Mouse (Mus musculus) left cerebral cortex, postnatal 14 days (tissue): ENCODE measurements around the gene Camk2b. TPM values are rescaled to one million over a fixed set of nuclear protein-coding genes. Genes with fewer than 3 reads are reported as not detected.
A peak's percentile ranks its signal among the peaks of the same experiment; 100 is the strongest.

Experiments
- DNase-seq, 2 experiments: peaks; one replicate each; pipeline ENCODE4 v3.0.0; 2021 to 2022; ENCODE audit warnings: low spot score in 2 of 2, mixed read lengths in 1 of 2
- intact Hi-C: fragments of 180-260 bp; cut with DNase I; formaldehyde crosslinking; loops from one replicate; pipeline ENCODE4 v1.15.1; 2025
- total RNA-seq, 2 experiments: library from RNA; stranded (reverse); gene quantifications; 2 replicates each; pipeline ENCODE4 v1.2.3; 2021

The Camk2b gene
- total RNA-seq, 2 experiments from 2014 or later: 771 to 777 TPM

- DNase-seq: no peak
- intact Hi-C loops: loop anchor here (5.0 kb wide), 1 partner anchor 125 kb away; no protein-coding TSS in a partner anchor
These were observed 3.8 kb downstream of the Camk2b start for GRCm38 (mm10) chr11:6062329-6062728.

DNA sequence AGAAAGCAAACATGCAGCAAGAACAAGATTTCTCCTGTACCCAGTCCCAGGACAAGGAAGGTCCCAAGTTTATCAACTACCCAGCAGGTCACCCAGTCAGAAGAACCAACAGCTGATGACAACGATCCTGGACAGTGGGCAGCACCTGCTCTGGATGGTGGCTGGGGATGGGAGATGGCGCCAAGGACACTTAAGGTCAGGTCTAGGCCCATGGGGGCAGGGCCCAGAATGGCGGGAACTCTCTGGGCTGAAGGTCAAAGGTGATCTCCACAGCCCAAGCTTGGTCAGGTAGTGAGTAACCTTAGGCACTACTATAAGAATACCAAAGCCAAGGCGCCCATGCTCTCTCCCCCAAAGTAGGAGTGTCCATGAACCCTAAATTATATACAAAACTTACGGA lies 4.3 kb downstream of the Camk2b start:
- intact Hi-C loops: loop anchor here (5.0 kb wide), 1 partner anchor 125 kb away; no protein-coding TSS in a partner anchor

DNA sequence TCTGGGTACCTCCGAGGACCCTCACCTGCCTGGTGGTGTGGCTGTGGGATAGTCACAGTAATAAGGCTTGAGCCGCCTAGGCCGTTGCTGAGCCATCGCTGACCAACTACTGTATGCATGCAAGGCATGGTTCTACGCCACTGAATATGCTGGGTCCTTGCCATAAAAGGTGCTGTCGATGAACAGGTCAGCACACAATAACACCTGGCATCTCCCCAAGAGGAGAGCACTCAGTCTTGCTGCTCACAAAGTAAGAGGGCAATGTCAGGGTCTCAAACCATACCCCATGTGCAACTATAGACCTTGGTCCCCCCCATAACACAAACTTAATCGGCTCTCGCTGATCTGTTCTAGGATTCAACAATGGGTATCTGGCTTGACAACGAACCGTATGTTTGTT lies 7.0 kb downstream of the Camk2b start:
- intact Hi-C loops: no loop called here

More for the DNA sequence above, 4.3 kb downstream of the Camk2b start:
- no peak for DNase-seq

GRCm38 (mm10) chr11:6053386-6053785 lies 12.8 kb downstream of the Camk2b start:
- no peak for DNase-seq

More for the DNA sequence above, 7.0 kb downstream of the Camk2b start:
- DNase-seq: no peak

GRCm38 (mm10) chr11:6050066-6050560 lies 16.0 kb downstream of the Camk2b start:
- no peak for DNase-seq
- intact Hi-C loops: no loop called here

More at GRCm38 (mm10) chr11:6053386-6053785, 12.8 kb downstream of the Camk2b start:
- intact Hi-C loops: no loop called here

DNA sequence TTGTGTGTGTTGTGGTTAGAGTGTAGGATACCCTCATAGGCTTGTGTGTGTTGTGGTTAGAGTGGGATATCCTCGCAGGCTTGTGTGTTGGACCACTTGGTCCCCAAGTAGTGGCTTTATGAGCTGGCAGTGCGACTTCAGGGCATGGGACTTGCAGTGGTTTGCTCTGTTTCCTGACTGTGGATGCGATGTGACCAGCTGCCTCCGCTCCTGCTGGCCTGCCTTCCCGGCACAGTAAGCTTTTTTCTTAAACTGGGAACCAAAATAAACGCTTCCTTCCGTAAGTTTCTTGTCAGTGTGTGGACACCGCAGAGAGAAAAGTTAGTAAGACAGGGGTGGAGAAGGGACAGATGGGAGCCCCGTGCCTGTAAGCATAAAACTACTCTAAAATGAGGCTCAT lies 18.0 kb downstream of the Camk2b start:
- intact Hi-C loops: no loop called here
- no peak for DNase-seq

GRCm38 (mm10) chr11:6038929-6039328 lies 27.2 kb downstream of the Camk2b start:
- no peak for DNase-seq
- intact Hi-C loops: no loop called here

GRCm38 (mm10) chr11:6037686-6038085 lies 28.5 kb downstream of the Camk2b start:
- intact Hi-C loops: no loop called here
- DNase-seq: no peak

- no peak for DNase-seq
- intact Hi-C loops: no loop called here
These were observed 29.0 kb downstream of the Camk2b start for GRCm38 (mm10) chr11:6037198-6037597.

DNA sequence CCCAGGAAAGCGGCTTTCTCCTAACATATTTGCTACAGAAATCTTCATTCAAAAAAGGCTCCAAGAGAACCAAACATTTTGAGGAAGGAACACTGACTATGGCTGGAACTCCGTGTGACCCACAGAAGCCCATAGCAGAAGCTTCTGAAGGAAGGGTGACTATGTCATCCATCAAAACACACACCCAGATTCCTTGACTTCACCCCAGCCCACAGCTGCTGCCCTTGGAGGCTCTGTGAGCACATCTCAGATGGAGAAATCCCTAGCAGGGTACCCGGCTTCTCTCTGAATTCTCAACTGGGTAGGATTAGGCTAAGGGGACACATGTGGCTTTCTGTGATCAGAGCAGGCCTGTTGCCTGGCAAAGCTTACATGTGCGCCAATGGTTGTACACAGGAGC lies 29.7 kb downstream of the Camk2b start:
- DNase-seq: no peak
- intact Hi-C loops: no loop called here

DNA sequence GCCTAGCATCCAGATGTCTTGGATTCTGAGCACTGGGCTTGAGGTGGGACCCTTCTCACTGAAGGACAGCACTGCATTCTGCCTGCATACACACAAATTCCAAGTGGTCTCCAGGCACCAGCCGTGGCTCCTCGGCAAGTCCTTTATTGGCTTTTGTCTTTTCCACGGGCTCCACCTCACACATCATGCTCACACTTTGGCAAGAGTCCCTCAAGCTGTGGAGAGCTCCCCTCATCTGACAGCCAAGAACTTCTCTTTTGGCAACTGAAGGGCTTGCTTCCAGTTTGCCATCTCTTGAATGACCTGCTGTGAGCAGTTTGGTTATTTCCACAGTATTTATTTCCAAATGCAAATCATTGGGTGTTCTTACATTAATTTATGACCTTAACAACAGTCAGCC lies 30.6 kb downstream of the Camk2b start:
- intact Hi-C loops: no loop called here
- DNase-seq: no peak

DNA sequence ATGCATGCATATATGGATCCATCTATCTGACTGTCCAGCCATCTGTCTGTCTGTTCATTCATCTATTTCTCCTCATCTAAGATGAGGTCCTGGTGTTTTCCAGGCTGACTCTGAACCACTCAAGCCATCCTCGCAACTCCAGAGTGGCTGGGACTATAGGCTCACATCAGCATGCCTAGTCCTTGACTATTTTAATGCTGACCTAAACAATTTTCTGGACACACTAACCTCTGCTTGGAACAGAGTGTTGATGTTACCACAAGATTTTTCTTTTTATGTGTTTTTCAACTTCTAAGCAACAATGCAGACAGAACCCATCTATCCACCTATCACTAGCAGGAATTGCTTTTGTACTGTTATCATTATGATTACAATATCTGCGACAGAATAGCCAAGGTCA lies 31.4 kb downstream of the Camk2b start:
- intact Hi-C loops: no loop called here
- no peak for DNase-seq

DNA sequence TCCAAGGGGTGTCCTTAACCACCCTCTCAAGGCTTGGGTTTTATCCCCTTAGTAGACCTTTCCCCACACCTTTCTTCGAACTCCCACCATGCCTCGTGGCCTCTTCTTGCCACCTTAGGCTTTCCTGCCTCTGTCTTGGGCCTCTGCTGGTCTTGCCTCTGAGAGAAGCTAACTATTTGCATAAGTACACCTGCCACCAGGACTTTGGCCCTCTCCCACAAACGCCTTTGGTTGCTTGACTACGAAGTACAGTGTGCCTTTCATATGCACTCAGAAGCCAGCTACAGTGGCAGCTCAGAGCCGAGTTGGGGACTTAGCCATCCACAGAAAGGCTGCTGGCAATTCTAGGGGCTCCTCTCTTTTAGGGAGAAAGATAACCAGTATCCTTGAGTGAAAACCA lies 32.4 kb downstream of the Camk2b start:
- intact Hi-C loops: no loop called here

GRCm38 (mm10) chr11:6033147-6033546 lies 33.0 kb downstream of the Camk2b start:
- DNase-seq: peak in 1 of 2 experiments; percentile 53
- intact Hi-C loops: no loop called here

More for the DNA sequence above, 32.4 kb downstream of the Camk2b start:
- no peak for DNase-seq

GRCm38 (mm10) chr11:6030650-6031049 lies 35.5 kb downstream of the Camk2b start:
- DNase-seq: peak; percentile 82
- intact Hi-C loops: no loop called here

GRCm38 (mm10) chr11:6029790-6030189 lies 36.4 kb downstream of the Camk2b start:
- intact Hi-C loops: loop anchor here (5.0 kb wide), 1 partner anchor 37 kb away; no protein-coding TSS in a partner anchor
- no peak for DNase-seq

DNA sequence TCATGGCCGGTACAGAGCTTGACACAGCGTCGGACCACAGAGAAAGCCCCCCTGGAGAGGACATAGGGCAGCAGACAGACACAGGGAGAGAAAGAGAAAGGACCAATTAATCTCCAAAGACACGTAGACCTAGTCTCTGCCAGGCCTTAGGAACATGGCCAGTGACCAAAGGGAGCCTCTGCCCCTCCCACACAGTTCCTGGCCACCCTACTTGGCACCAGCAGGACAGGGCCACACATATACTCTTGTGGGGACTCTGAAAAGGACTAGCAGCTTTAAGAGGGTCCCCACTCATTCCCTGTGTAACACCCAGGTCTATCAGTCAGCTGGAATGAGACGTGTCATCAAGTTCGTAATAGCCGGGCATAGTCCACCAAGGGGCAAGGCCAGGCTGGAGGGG lies 37.3 kb downstream of the Camk2b start:
- no peak for DNase-seq

DNA sequence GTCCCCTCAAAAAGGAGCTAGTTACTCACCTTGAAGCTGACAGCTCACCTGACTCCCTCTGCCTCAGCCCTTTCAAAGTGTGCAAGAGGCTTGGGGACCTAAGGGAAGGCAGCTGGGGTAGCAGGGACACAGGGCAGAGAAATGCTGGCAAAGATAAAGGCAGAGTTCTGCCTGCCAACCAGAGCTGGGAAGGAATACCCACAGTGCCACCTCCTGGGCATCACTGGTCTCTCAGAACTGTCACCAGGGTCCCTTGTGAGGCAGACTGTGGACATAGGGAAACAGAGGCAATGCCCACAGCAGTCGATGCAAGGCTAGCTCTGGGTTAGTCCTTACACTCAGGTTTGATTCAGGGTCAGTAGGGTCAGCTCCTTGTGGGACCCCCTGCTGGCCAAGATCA lies 39.8 kb downstream of the Camk2b start:
- DNase-seq: peak in 1 of 2 experiments; percentile 64
- intact Hi-C loops: loop anchor here (5.0 kb wide), 1 partner anchor 34 kb away; no protein-coding TSS in a partner anchor

More for the DNA sequence above, 37.3 kb downstream of the Camk2b start:
- intact Hi-C loops: loop anchor here (5.0 kb wide), 1 partner anchor 37 kb away; no protein-coding TSS in a partner anchor

GRCm38 (mm10) chr11:6024923-6025652 lies 41.1 kb downstream of the Camk2b start:
- intact Hi-C loops: loop anchor here (5.0 kb wide), 1 partner anchor 33 kb away; no protein-coding TSS in a partner anchor
- no peak for DNase-seq

- DNase-seq: no peak
- intact Hi-C loops: no loop called here
These were observed 45.0 kb downstream of the Camk2b start for GRCm38 (mm10) chr11:6020897-6021839.
